Mouse (Mus musculus) heart, embryonic 11.5 days (tissue): ENCODE data around the gene Tmem29. TPM values are rescaled to one million over a fixed set of nuclear protein-coding genes. Genes with fewer than 3 reads are reported as not detected.

Source experiments
- polyA plus RNA-seq: library from polyadenylated mRNA; unstranded; fragments of >200 nt; fragmentation: Nextera tagmentation; extraction: Ambion mirVana; gene quantifications from 2 replicates; pipeline ENCODE4 v1.2.1, GENCODE M21; 2014

The Tmem29 gene
- polyA plus RNA-seq, 1 experiment from 2014 or later = 23.5 TPM

Other genes with a start within 250 kb of the Tmem29 start
- 176 and 196 TPM in 2 replicates for gene Alas2, start 88.2 kb upstream of the Tmem29 start, polyA plus RNA-seq
- gene Pfkfb1, start 129.1 kb upstream of the Tmem29 start, polyA plus RNA-seq = 9.2 and 11.3 TPM in 2 replicates
- gene Apex2, start 130.7 kb upstream of the Tmem29 start, polyA plus RNA-seq = 18.2 and 18.4 TPM in 2 replicates
- gene Tro, start 198.4 kb upstream of the Tmem29 start, polyA plus RNA-seq = 28.1 and 29.2 TPM in 2 replicates